Mouse (Mus musculus) layer of hippocampus, postnatal 36 days (tissue): ENCODE measurements around the gene Reck. TPM values are rescaled to one million over a fixed set of nuclear protein-coding genes. Genes with fewer than 3 reads are reported as not detected.

ENCODE experiments used
- total RNA-seq, 2 experiments: library from RNA; stranded (reverse); gene quantifications; 2 replicates each; pipeline ENCODE4 v1.2.3; 2021

Gene Reck
- total RNA-seq, 2 experiments from 2014 or later: 5.8 to 7.5 TPM

Other genes starting within 250 kb of the Reck start
- 10 to 100 TPM; 51.6 to 59.1 TPM for gene Npr2, start 243.6 kb upstream of the Reck start, total RNA-seq
- 1 to 10 TPM in 1 of 2 experiments, under 1 TPM in 1; 0.87 to 1.4 TPM for gene Spag8, start 221.9 kb upstream of the Reck start, total RNA-seq
- gene Hint2, start 219.1 kb upstream of the Reck start, total RNA-seq: 10 to 100 TPM; 29.6 to 33.2 TPM
- gene Tmem8b, start 206.6 kb upstream of the Reck start, total RNA-seq: 10 to 100 TPM; 66.7 to 67.3 TPM
- gene Fam221b, start 206.4 kb upstream of the Reck start, total RNA-seq: 1 to 10 TPM; 1.3 to 1.5 TPM
- not detected for gene Olfr70, start 174.7 kb upstream of the Reck start, total RNA-seq
- gene Olfr71, start 165.3 kb upstream of the Reck start, total RNA-seq: not detected
- 1 to 10 TPM in 1 of 2 experiments, under 1 TPM in 1; 0.47 to 1.2 TPM for gene Hrct1, start 148.3 kb upstream of the Reck start, total RNA-seq
- 1 to 10 TPM in 1 of 2 experiments, under 1 TPM in 1; 0.61 to 1.1 TPM for gene Spaar, start 145.5 kb upstream of the Reck start, total RNA-seq
- gene Olfr159, start 104.5 kb upstream of the Reck start, total RNA-seq: not detected
- not detected for gene Olfr156, start 51.6 kb upstream of the Reck start, total RNA-seq
- not detected for gene Olfr157, start 35.3 kb upstream of the Reck start, total RNA-seq
- gene Olfr155, start 24.0 kb upstream of the Reck start, total RNA-seq: not detected
- gene Glipr2, start 81.9 kb downstream of the Reck start, total RNA-seq: 1 to 10 TPM; 2.2 TPM
- gene Ccin, start 108.0 kb downstream of the Reck start, total RNA-seq: not detected
- 100 to 1,000 TPM; 280 to 304 TPM for gene Clta, start 128.9 kb downstream of the Reck start, total RNA-seq
- 10 to 100 TPM; 43.7 to 50.9 TPM for gene Gne, start 208.6 kb downstream of the Reck start, total RNA-seq